Mouse (Mus musculus): Measurements from ENCODE around the gene Adprhl1.

GRCm38 (mm10) chr8:13181691-13181976, 72.3 kb downstream of the Adprhl1 start:
- TF ChIP-seq CTCF (IDR thresholded peaks at IDR 0.05; ENCODE audit: low read depth) (no peak), EP300 (IDR thresholded peaks at IDR 0.05; ENCODE audit: low read depth) (no peak)

Measured in liver, embryonic 14.5 days (tissue).